8 mouse cellular contexts compared by ENCODE assay signal in genomic region chr9:21616232-21616781, GRCm38 (mm10). TPM values are rescaled to one million over a fixed set of nuclear protein-coding genes. Genes with fewer than 3 reads are reported as not detected.
DNase-seq lines count a peak whose midpoint lies in the region; ATAC-seq and TF ChIP-seq lines count a peak whose summit lies in the region.

No protein-coding gene starts in this region.

- intact Hi-C loops in heart, postnatal 14 days (cut with DNase I) = loop anchor here (5.0 kb wide), 1 partner anchor 146 kb away; the partner anchor contains the start of gene Spc24

- DNase-seq in CH12.LX (ENCODE audit: extremely low read depth) = peak; percentile 72
- DNase-seq in cerebellum, adult 11 months = peak; percentile 85
- peak; percentile 87 for DNase-seq in forebrain, embryonic 14.5 days (ENCODE audit: low spot score)
- DNase-seq in heart, postnatal 14 days = peak; percentile 92 to 93
- peak; percentile 73 to 87 for DNase-seq in layer of hippocampus, adult 18-20 months (ENCODE audit: low spot score in 2 of 2)
- DNase-seq in liver, postnatal 0 days = peak; percentile 89

- no peak for TF ChIP-seq RAD21 in CH12.LX (IDR thresholded peaks at IDR 0.05; ENCODE audit: low read depth, low read length)

- H3K4me1 ChIP-seq in CH12.LX (ENCODE audit: control insufficient read depth in 1 of 2, insufficient read depth in 2 of 2) = peaks cover 4 to 26% of the 10 kb centered on the region in 2 experiments
- H3K4me1 ChIP-seq in forebrain, embryonic 14.5 days (ENCODE audit: control insufficient read depth, insufficient read depth, low read length) = peaks cover 12% of the 10 kb centered on the region
- H3K4me1 ChIP-seq in liver, postnatal 0 days (ENCODE audit: insufficient read depth) = peaks cover 21% of the 10 kb centered on the region
- H3K4me1 ChIP-seq in neural tube, embryonic 14.5 days (ENCODE audit: control insufficient read depth, insufficient read depth, low read length) = peaks cover 16% of the 10 kb centered on the region
- peaks cover 8% of the 10 kb centered on the region; the same call in 1 of the 2 replicates for H3K4me1 ChIP-seq in testis, adult 2 months (ENCODE audit: control insufficient read depth, insufficient read depth, low read length)

- peak; percentile 80 for ATAC-seq in forebrain, embryonic 14.5 days
- ATAC-seq in liver, postnatal 0 days = peak; percentile 71
- ATAC-seq in neural tube, embryonic 14.5 days (ENCODE audit: low read depth) = peak; percentile 84

- no peaks in the 10 kb centered on the region for H3K9me3 ChIP-seq in CH12.LX (replicated peaks; ENCODE audit: low read length)
- no peaks in the 10 kb centered on the region for H3K9me3 ChIP-seq in forebrain, embryonic 14.5 days (replicated peaks; ENCODE audit: control insufficient read depth, low read length)
- no peaks in the 10 kb centered on the region for H3K9me3 ChIP-seq in liver, postnatal 0 days (ENCODE audit: low read length)
- H3K9me3 ChIP-seq in neural tube, embryonic 14.5 days (ENCODE audit: control insufficient read depth, low read length) = no peaks in the 10 kb centered on the region

- peak; percentile 53; the same call in 1 of the 2 replicates for TF ChIP-seq POLR2A in CH12.LX (IDR thresholded peaks at IDR 0.05; ENCODE audit: low read depth, low read length)
- TF ChIP-seq POLR2A in testis, adult 2 months (IDR thresholded peaks at IDR 0.05; ENCODE audit: control insufficient read depth, low read depth, low read length) = peak; percentile 51; the same call in 1 of the 2 replicates

- TF ChIP-seq CTCF in CH12.LX (conservative IDR thresholded peaks at IDR 0.05 in 1 of 2, IDR thresholded peaks at IDR 0.05 in 1 of 2; ENCODE audit: low read depth in 2 of 2, low read length in 2 of 2) = no peak
- no peak for TF ChIP-seq CTCF in liver, postnatal 0 days (IDR thresholded peaks at IDR 0.05; ENCODE audit: low read depth)
- no peak for TF ChIP-seq CTCF in testis, adult 2 months (IDR thresholded peaks at IDR 0.05; ENCODE audit: control insufficient read depth, insufficient read depth, insufficient replicate concordance, low read depth, low read length)

- peak overlapping the region; percentile 64 for H3K27ac ChIP-seq in CH12.LX (ENCODE audit: insufficient read depth, low read depth)
- peak overlapping the region; percentile 98 for H3K27ac ChIP-seq in forebrain, embryonic 14.5 days (ENCODE audit: low read depth, low read length)
- H3K27ac ChIP-seq in liver, postnatal 0 days (ENCODE audit: low read depth) = peak overlapping the region; percentile 91
- H3K27ac ChIP-seq in neural tube, embryonic 14.5 days (ENCODE audit: low read depth, low read length) = peak overlapping the region; percentile 99
- peak overlapping the region; percentile 99 for H3K27ac ChIP-seq in testis, adult 2 months (ENCODE audit: control insufficient read depth, insufficient read depth, low read depth, low read length)

- no peaks in the 10 kb centered on the region for H3K27me3 ChIP-seq in CH12.LX (replicated peaks)
- H3K27me3 ChIP-seq in forebrain, embryonic 14.5 days (replicated peaks; ENCODE audit: control insufficient read depth, insufficient read depth, low read length) = no peaks in the 10 kb centered on the region
- H3K27me3 ChIP-seq in liver, postnatal 0 days (ENCODE audit: insufficient read depth, low read length) = no peaks in the 10 kb centered on the region
- H3K27me3 ChIP-seq in neural tube, embryonic 14.5 days (ENCODE audit: control insufficient read depth, insufficient read depth, low read length) = no peaks in the 10 kb centered on the region
- no peaks in the 10 kb centered on the region for H3K27me3 ChIP-seq in testis, adult 2 months (ENCODE audit: control insufficient read depth, insufficient read depth, low read length)

- TF ChIP-seq EP300 in CH12.LX (IDR thresholded peaks at IDR 0.05; ENCODE audit: low read length) = no peak
- TF ChIP-seq EP300 in liver, postnatal 0 days (IDR thresholded peaks at IDR 0.05; ENCODE audit: low read depth) = no peak

- dilution Hi-C loops in CH12.LX (cut with MboI; ENCODE audit: extremely low pct_ligation_motif_present, extremely low pct_unique_long_range_greater_than_20kb, low sequenced_read_pairs) = no loop called here

- 0 out of 2 replicates have a peak overlapping the region, but pooled peaks have one; percentile 8 for H3K4me2 ChIP-seq in CH12.LX (ENCODE audit: insufficient read depth, low read depth, poor library complexity, severe bottlenecking)
- H3K4me2 ChIP-seq in forebrain, embryonic 14.5 days (ENCODE audit: low read length) = peak overlapping the region; percentile 69
- H3K4me2 ChIP-seq in liver, postnatal 0 days (ENCODE audit: low read depth, low read length) = peak overlapping the region; percentile 88
- H3K4me2 ChIP-seq in neural tube, embryonic 14.5 days (ENCODE audit: low read depth, low read length) = peak overlapping the region; percentile 56

- in situ Hi-C loops in CH12.LX (cut with MboI; ENCODE audit: low pct_ligation_motif_present, low pct_unique_long_range_greater_than_20kb, low sequenced_read_pairs) = no loop called here

- peak overlapping the region; percentile 80 for H3K9ac ChIP-seq in CH12.LX (ENCODE audit: insufficient read depth, low read depth)
- peak overlapping the region; percentile 97 for H3K9ac ChIP-seq in forebrain, embryonic 14.5 days (ENCODE audit: low read length)
- H3K9ac ChIP-seq in liver, postnatal 0 days (replicated peaks) = peak overlapping the region; percentile 82
- peak overlapping the region; percentile 96 for H3K9ac ChIP-seq in neural tube, embryonic 14.5 days (replicated peaks; ENCODE audit: low read depth, low read length)

- H3K79me2 ChIP-seq in CH12.LX (replicated peaks; ENCODE audit: control insufficient read depth, extremely low read depth, insufficient read depth, poor library complexity, severe bottlenecking) = peaks cover 47% of the 10 kb centered on the region

- WGBS in forebrain, embryonic 14.5 days = 1% methylated on average over 56 of the region's 57 CpGs
- WGBS in liver, postnatal 0 days (ENCODE audit: insufficient replicate concordance) = 1% methylated on average over 55 of the region's 57 CpGs
- WGBS in neural tube, embryonic 14.5 days = under 1% methylated on average over 50 of the region's 57 CpGs

- H3K36me3 ChIP-seq in CH12.LX (replicated peaks in 1 of 2; ENCODE audit: control insufficient read depth in 1 of 2, insufficient read depth in 1 of 2, low read length in 1 of 2) = peaks cover 0 to 14% of the 10 kb centered on the region in 2 experiments
- H3K36me3 ChIP-seq in forebrain, embryonic 14.5 days (ENCODE audit: control insufficient read depth, insufficient read depth, low read length) = no peaks in the 10 kb centered on the region
- H3K36me3 ChIP-seq in liver, postnatal 0 days (replicated peaks; ENCODE audit: insufficient read depth, low read length) = no peaks in the 10 kb centered on the region
- no peaks in the 10 kb centered on the region for H3K36me3 ChIP-seq in neural tube, embryonic 14.5 days (ENCODE audit: control insufficient read depth, insufficient read depth, low read length)
- H3K36me3 ChIP-seq in testis, adult 2 months (ENCODE audit: control insufficient read depth, insufficient read depth, low read length) = no peaks in the 10 kb centered on the region

- peak overlapping the region; percentile 74 to 95 (median 79) for H3K4me3 ChIP-seq in CH12.LX (replicated peaks in 1 of 3; ENCODE audit: low read depth in 2 of 3, low read length in 2 of 3, poor library complexity in 1 of 3)
- H3K4me3 ChIP-seq in forebrain, embryonic 14.5 days (ENCODE audit: low read depth, low read length) = peak overlapping the region; percentile 77
- peak overlapping the region; percentile 79 for H3K4me3 ChIP-seq in liver, postnatal 0 days (ENCODE audit: low read depth, low read length)
- peak overlapping the region; percentile 81 for H3K4me3 ChIP-seq in neural tube, embryonic 14.5 days (ENCODE audit: low read depth, low read length)
- peak overlapping the region; percentile 96 for H3K4me3 ChIP-seq in testis, adult 2 months (ENCODE audit: control insufficient read depth, low read depth, low read length)

TF ChIP-seq in CH12.LX, 34 proteins besides CTCF, POLR2A, EP300 and RAD21 (continues in another document):
- TF ChIP-seq HCFC1 (IDR thresholded peaks at IDR 0.05; ENCODE audit: low read depth, low read length) = peak; percentile 73
- TF ChIP-seq GABPA (IDR thresholded peaks at IDR 0.05; ENCODE audit: insufficient replicate concordance, low read depth, low read length) = no peak; the same call in 1 of the 2 replicates
- peak; percentile 74; the same call in 1 of the 2 replicates for TF ChIP-seq ELF1 (IDR thresholded peaks at IDR 0.05; ENCODE audit: low read depth, low read length)

RNA-seq across cellular contexts. Expression of gene Smarca4, which starts 0.3 kb away (rescaled TPM):
- total RNA-seq in CH12.LX (2012; rRNA removed) (74.3 and 78.9 TPM in 2 replicates), CH12.LX (2014; rRNA removed) (30.7 and 33.8 TPM in 2 replicates)
- polyA plus RNA-seq in CH12.LX (2012; ENCODE audit: insufficient read length, low read depth) = 76.1 and 86.2 TPM in 2 replicates
- polyA plus RNA-seq in forebrain, embryonic 14.5 days (2014; fragmentation: Nextera tagmentation; extraction: Ambion mirVana) = 128 and 153 TPM in 2 replicates
- total RNA-seq in heart, postnatal 14 days (2021) = 10 to 100 TPM; 46.5 to 51.6 TPM
- total RNA-seq in layer of hippocampus, adult 18-20 months (2021) = 100 to 1,000 TPM; 111 to 117 TPM
- polyA plus RNA-seq in liver, postnatal 0 days (2015; fragmentation: Nextera tagmentation; extraction: Ambion mirVana) = 12.8 and 14.3 TPM in 2 replicates
- polyA plus RNA-seq in neural tube, embryonic 14.5 days (2014; fragmentation: Nextera tagmentation; extraction: Ambion mirVana) = 138 and 152 TPM in 2 replicates
- polyA plus RNA-seq in testis, adult 2 months (2012; rRNA removed) = 44.4 and 45.4 TPM in 2 replicates

RNA-seq across cellular contexts. Expression of gene Yipf2, which starts 23.7 kb away (rescaled TPM):
- total RNA-seq in CH12.LX (2012; rRNA removed) (13.6 and 17.5 TPM in 2 replicates), CH12.LX (2014; rRNA removed) (13.1 and 16.6 TPM in 2 replicates)
- 17.0 and 21.2 TPM in 2 replicates for polyA plus RNA-seq in CH12.LX (2012; ENCODE audit: insufficient read length, low read depth)
- 16.9 and 18.2 TPM in 2 replicates for polyA plus RNA-seq in forebrain, embryonic 14.5 days (2014; fragmentation: Nextera tagmentation; extraction: Ambion mirVana)
- 1 to 10 TPM; 6.6 to 7.0 TPM for total RNA-seq in heart, postnatal 14 days (2021)
- total RNA-seq in layer of hippocampus, adult 18-20 months (2021) = 10 to 100 TPM; 19.5 to 20.0 TPM
- 7.8 and 8.5 TPM in 2 replicates for polyA plus RNA-seq in liver, postnatal 0 days (2015; fragmentation: Nextera tagmentation; extraction: Ambion mirVana)
- polyA plus RNA-seq in neural tube, embryonic 14.5 days (2014; fragmentation: Nextera tagmentation; extraction: Ambion mirVana) = 20.3 and 21.8 TPM in 2 replicates
- 33.8 and 35.6 TPM in 2 replicates for polyA plus RNA-seq in testis, adult 2 months (2012; rRNA removed)

RNA-seq across cellular contexts. Expression of gene Timm29, which starts 23.8 kb away (rescaled TPM):
- total RNA-seq in CH12.LX (2012; rRNA removed) = 12.0 and 16.0 TPM in 2 replicates
- total RNA-seq in CH12.LX (2014; rRNA removed) = 19.1 and 19.5 TPM in 2 replicates
- polyA plus RNA-seq in CH12.LX (2012; ENCODE audit: insufficient read length, low read depth) = 29.6 and 34.6 TPM in 2 replicates
- polyA plus RNA-seq in forebrain, embryonic 14.5 days (2014; fragmentation: Nextera tagmentation; extraction: Ambion mirVana) = 67.3 and 68.4 TPM in 2 replicates
- total RNA-seq in heart, postnatal 14 days (2021) = 10 to 100 TPM; 49.4 to 50.7 TPM
- total RNA-seq in layer of hippocampus, adult 18-20 months (2021) = 10 to 100 TPM; 61.7 to 63.6 TPM
- 12.5 and 13.0 TPM in 2 replicates for polyA plus RNA-seq in liver, postnatal 0 days (2015; fragmentation: Nextera tagmentation; extraction: Ambion mirVana)
- 73.0 and 77.5 TPM in 2 replicates for polyA plus RNA-seq in neural tube, embryonic 14.5 days (2014; fragmentation: Nextera tagmentation; extraction: Ambion mirVana)
- 16.5 and 17.0 TPM in 2 replicates for polyA plus RNA-seq in testis, adult 2 months (2012; rRNA removed)

Comparison
In these comparisons a context has a peak if more than half of its experiments do, and no peak if none do; other contexts are left out.
1. Peak in every context shown above with its lines: DNase-seq, ATAC-seq, H3K4me3 ChIP-seq and H3K27ac ChIP-seq.
2. H3K4me2 ChIP-seq: peak in every context shown above with its lines; median percentile 88 in liver, postnatal 0 days; 69 in forebrain, embryonic 14.5 days; 56 in neural tube, embryonic 14.5 days; 8 in CH12.LX.